Mouse (Mus musculus) forebrain, postnatal 0 days (tissue): ENCODE data around the gene Timm8a2. TPM values are rescaled to one million over a fixed set of nuclear protein-coding genes. Genes with fewer than 3 reads are reported as not detected.

Experiments
- ATAC-seq: fragments of 200-750 bp; cut with Nextera tagmentation; 2 replicates; pipeline ENCODE4 v1.8.0; 2017; ENCODE audit warnings: mild to moderate bottlenecking, moderate library complexity
- DNase-seq: peaks from one replicate; pipeline ENCODE4 v3.0.0-alpha.2; 2015
- H3K27ac ChIP-seq: fragments of 300-500 bp; sonication (generic); 2 replicates; pipeline ENCODE4 v1.5.1; 2014; ENCODE audit warnings: low read depth, mild to moderate bottlenecking, antibody characterized with exemption, low read length, moderate library complexity, mixed read lengths
- H3K27me3 ChIP-seq: fragments of 300-500 bp; sonication (generic); 2 replicates; pipeline ENCODE4 v1.6.1; 2014; ENCODE audit warnings: mild to moderate bottlenecking, low read length, mixed read lengths; ENCODE audit not compliant: insufficient read depth
- H3K36me3 ChIP-seq: fragments of 300-500 bp; sonication (generic); 2 replicates; pipeline ENCODE4 v1.6.1; 2014; ENCODE audit warnings: mild to moderate bottlenecking, moderate library complexity; ENCODE audit not compliant: insufficient read depth
- H3K4me1 ChIP-seq: fragments of 300-500 bp; sonication (generic); 2 replicates; pipeline ENCODE4 v1.6.1; 2014; ENCODE audit warnings: antibody characterized with exemption; ENCODE audit not compliant: insufficient read depth
- H3K4me2 ChIP-seq: fragments of 300-500 bp; sonication (generic); 2 replicates; pipeline ENCODE4 v1.6.1; 2014; ENCODE audit warnings: low read depth, mild to moderate bottlenecking, moderate library complexity
- H3K4me3 ChIP-seq: fragments of 300-500 bp; sonication (generic); 2 replicates; pipeline ENCODE4 v1.5.1; 2014; ENCODE audit warnings: low read depth, low read length, mixed read lengths
- H3K9ac ChIP-seq: fragments of 300-500 bp; sonication (generic); 2 replicates; pipeline ENCODE4 v1.6.1; 2014; ENCODE audit warnings: mild to moderate bottlenecking
- H3K9me3 ChIP-seq: fragments of 300-500 bp; sonication (generic); 2 replicates; pipeline ENCODE4 v1.6.1; 2016; ENCODE audit warnings: low read length
- CTCF ChIP-seq: sonication (generic); IDR thresholded peaks from 2 replicates; pipeline ENCODE4 v1.5.1; 2016; ENCODE audit warnings: antibody characterized with exemption, control low read depth, low read depth
- WGBS: fragments of 180-500 bp; shearing (Covaris S2); extraction: QIAGEN DNeasy Blood & Tissue Kit; methylation state at CpG from one replicate; pipeline ENCODE4 v1.1.7; 2014; 5-methylcytosine and 5-hydroxymethylcytosine counted together
- polyA plus RNA-seq: library from polyadenylated mRNA; unstranded; fragments of >200 nt; fragmentation: Nextera tagmentation; extraction: Ambion mirVana; gene quantifications from 2 replicates; pipeline ENCODE4 v1.2.1, GENCODE M21; 2015
- total RNA-seq: library from RNA; depleted of rRNA; stranded (reverse); fragments of >200 nt; gene quantifications from 2 replicates; pipeline ENCODE4 v1.2.3, GENCODE M21; 2014; rRNA removed

The Timm8a2 gene
- total and polyA plus RNA-seq, 2 experiments from 2014 or later, result not detected

- H3K4me3 ChIP-seq, result no peak overlapping the region
- no peaks in the 10 kb centered on the region for H3K4me1 ChIP-seq
- no peaks in the 10 kb centered on the region for H3K27me3 ChIP-seq
- H3K9ac ChIP-seq, result no peak overlapping the region
- no peaks in the 10 kb centered on the region for H3K9me3 ChIP-seq
- ATAC-seq (no peak), DNase-seq (no peak)
- H3K27ac ChIP-seq, result no peak overlapping the region
- no peaks in the 10 kb centered on the region for H3K36me3 ChIP-seq
- WGBS, result 75% methylated on average over 3 of the region's 3 CpGs
- H3K4me2 ChIP-seq, result no peak overlapping the region
- no peak for TF ChIP-seq CTCF
These were observed 42.5 kb downstream of the Timm8a2 start for GRCm38 (mm10) chr14:122077017-122077416.

GRCm38 (mm10) chr14:122079428-122079827 is 45.0 kb downstream of the Timm8a2 start:
- TF ChIP-seq CTCF, result peak; percentile 48
- Histone ChIP-seq H3K4me2 (no peak overlapping the region), H3K9me3 (no peaks in the 10 kb centered on the region), H3K9ac (no peak overlapping the region), H3K27me3 (no peaks in the 10 kb centered on the region), H3K36me3 (no peaks in the 10 kb centered on the region), H3K4me3 (no peak overlapping the region), H3K4me1 (no peaks in the 10 kb centered on the region), H3K27ac (no peak overlapping the region)
- 49% methylated on average over 6 of the region's 6 CpGs for WGBS
- DNase-seq (peak; percentile 4), ATAC-seq (no peak)

- 84% methylated on average over 5 of the region's 5 CpGs for WGBS
- Histone ChIP-seq H3K36me3 (no peaks in the 10 kb centered on the region), H3K4me1 (no peaks in the 10 kb centered on the region), H3K27ac (no peak overlapping the region), H3K27me3 (no peaks in the 10 kb centered on the region), H3K9me3 (no peaks in the 10 kb centered on the region), H3K4me2 (no peak overlapping the region), H3K9ac (no peak overlapping the region), H3K4me3 (no peak overlapping the region)
- TF ChIP-seq CTCF, result no peak
- no peak for DNase-seq
- no peak for ATAC-seq
These were observed 45.4 kb downstream of the Timm8a2 start for GRCm38 (mm10) chr14:122079921-122080320.

- Histone ChIP-seq H3K4me1 (no peaks in the 10 kb centered on the region), H3K4me3 (no peak overlapping the region), H3K36me3 (no peaks in the 10 kb centered on the region), H3K4me2 (no peak overlapping the region), H3K9ac (no peak overlapping the region), H3K9me3 (no peaks in the 10 kb centered on the region), H3K27me3 (no peaks in the 10 kb centered on the region), H3K27ac (no peak overlapping the region)
- WGBS, result 57% methylated on average over 3 of the region's 3 CpGs
- no peak for ATAC-seq
- TF ChIP-seq CTCF, result no peak
- no peak for DNase-seq
These were observed 46.8 kb downstream of the Timm8a2 start for GRCm38 (mm10) chr14:122081308-122081707.

- H3K36me3 ChIP-seq, result no peaks in the 10 kb centered on the region
- WGBS, result 84% methylated on average over 7 of the region's 7 CpGs
- ATAC-seq, result no peak
These were observed 49.0 kb downstream of the Timm8a2 start for GRCm38 (mm10) chr14:122083499-122083898.

GRCm38 (mm10) chr14:122087956-122088355 is 53.5 kb downstream of the Timm8a2 start:
- no peak for TF ChIP-seq CTCF
- H3K9ac ChIP-seq, result no peak overlapping the region
- H3K4me2 ChIP-seq, result no peak overlapping the region
- H3K9me3 ChIP-seq, result no peaks in the 10 kb centered on the region
- ATAC-seq (no peak), DNase-seq (no peak)
- WGBS, result 84% methylated on average over 5 of the region's 5 CpGs
- no peak overlapping the region for H3K4me3 ChIP-seq
- H3K36me3 ChIP-seq, result no peaks in the 10 kb centered on the region
- no peak overlapping the region for H3K27ac ChIP-seq
- no peaks in the 10 kb centered on the region for H3K4me1 ChIP-seq
- no peaks in the 10 kb centered on the region for H3K27me3 ChIP-seq

More at GRCm38 (mm10) chr14:122083499-122083898, 49.0 kb downstream of the Timm8a2 start:
- Histone ChIP-seq H3K4me3 (no peak overlapping the region), H3K4me1 (no peaks in the 10 kb centered on the region), H3K27ac (no peak overlapping the region), H3K9ac (no peak overlapping the region), H3K27me3 (no peaks in the 10 kb centered on the region), H3K9me3 (no peaks in the 10 kb centered on the region), H3K4me2 (no peak overlapping the region)
- DNase-seq, result no peak
- TF ChIP-seq CTCF, result no peak

Other genes with a start within 250 kb of the Timm8a2 start
- gene Dock9, start 236.8 kb upstream of the Timm8a2 start, total RNA-seq, result 87.2 and 94.1 TPM in 2 replicates
- 12.8 and 14.2 TPM in 2 replicates for gene Dock9, start 236.8 kb upstream of the Timm8a2 start, polyA plus RNA-seq
- gene Ubac2, start 156.1 kb upstream of the Timm8a2 start, total RNA-seq, result 31.6 and 41.9 TPM in 2 replicates
- 52.6 and 55.9 TPM in 2 replicates for gene Ubac2, start 156.1 kb upstream of the Timm8a2 start, polyA plus RNA-seq
- not detected in 2 replicates for gene Gpr18, start 118.9 kb upstream of the Timm8a2 start, total RNA-seq
- gene Gpr18, start 118.9 kb upstream of the Timm8a2 start, polyA plus RNA-seq, result not detected in 2 replicates
- gene Gpr183, start 69.5 kb upstream of the Timm8a2 start, total RNA-seq, result 0.46 and 0.52 TPM in 2 replicates
- gene Gpr183, start 69.5 kb upstream of the Timm8a2 start, polyA plus RNA-seq, result 0.68 and 0.74 TPM in 2 replicates
- gene Tm9sf2, start 72.4 kb downstream of the Timm8a2 start, total RNA-seq, result 68.7 and 84.3 TPM in 2 replicates
- 79.1 and 104 TPM in 2 replicates for gene Tm9sf2, start 72.4 kb downstream of the Timm8a2 start, polyA plus RNA-seq
- gene Clybl, start 147.0 kb downstream of the Timm8a2 start, total RNA-seq, result 10.6 TPM in 2 replicates
- 15.8 and 21.0 TPM in 2 replicates for gene Clybl, start 147.0 kb downstream of the Timm8a2 start, polyA plus RNA-seq